Mouse (Mus musculus): ENCODE data around the gene Psrc1.

GRCm38 (mm10) chr3:108357051-108357450 lies 26.6 kb upstream of the Psrc1 start:
- TF ChIP-seq CTCF (IDR thresholded peaks at IDR 0.05; ENCODE audit: borderline replicate concordance, extremely low read depth, insufficient read depth, insufficient read length) (no peak), POLR2A (IDR thresholded peaks at IDR 0.05; ENCODE audit: borderline replicate concordance, extremely low read depth, insufficient read depth, insufficient read length, poor library complexity, severe bottlenecking) (no peak)
